Mouse (Mus musculus) erythroblast, embryonic 14.5 days (primary cell): Measurements from ENCODE around the gene Rwdd4a.

Experiments used
- GATA1 ChIP-seq: IDR thresholded peaks from 2 replicates; pipeline ENCODE4 v1.6.1; 2012; ENCODE audit warnings: low read length, inconsistent platforms, mixed read lengths
- TAL1 ChIP-seq: IDR thresholded peaks from 3 replicates; pipeline ENCODE4 v1.6.1; 2012; ENCODE audit warnings: low read length, inconsistent platforms, mixed read lengths

DNA sequence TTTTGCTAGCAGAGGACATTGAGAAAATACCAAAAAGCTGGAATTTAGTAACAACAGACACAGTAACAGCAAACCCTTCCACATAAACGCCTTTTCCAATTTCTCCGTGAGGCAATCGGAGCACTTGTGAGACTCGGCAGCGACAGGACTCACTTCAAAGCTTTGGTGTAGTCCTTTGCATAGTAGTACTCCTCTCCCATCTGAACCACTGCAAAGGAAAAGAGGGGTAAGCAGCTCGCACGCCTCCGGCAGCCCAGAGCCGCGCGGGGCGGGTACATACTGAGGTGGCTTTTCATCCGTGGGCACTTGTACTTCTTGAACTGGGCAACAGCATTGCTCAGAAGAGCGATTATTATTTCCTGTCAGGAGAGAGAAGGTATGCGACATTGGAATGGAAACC lies 19.9 kb upstream of the Rwdd4a start:
- TF ChIP-seq GATA1 (no peak), TAL1 (no peak)
